Mouse (Mus musculus) lung, postnatal 0 days (tissue): ENCODE measurements around the gene Chrna7.
A peak's percentile ranks its signal among the peaks of the same experiment; 100 is the strongest.

ENCODE experiments used
- CTCF ChIP-seq: IDR thresholded peaks from 2 replicates; pipeline ENCODE4 v1.5.1; 2016; ENCODE audit warnings: antibody characterized with exemption, mild to moderate bottlenecking
- EP300 ChIP-seq: IDR thresholded peaks from 2 replicates; pipeline ENCODE4 v1.6.1; 2016; ENCODE audit warnings: antibody characterized with exemption, mild to moderate bottlenecking, control low read depth

DNA sequence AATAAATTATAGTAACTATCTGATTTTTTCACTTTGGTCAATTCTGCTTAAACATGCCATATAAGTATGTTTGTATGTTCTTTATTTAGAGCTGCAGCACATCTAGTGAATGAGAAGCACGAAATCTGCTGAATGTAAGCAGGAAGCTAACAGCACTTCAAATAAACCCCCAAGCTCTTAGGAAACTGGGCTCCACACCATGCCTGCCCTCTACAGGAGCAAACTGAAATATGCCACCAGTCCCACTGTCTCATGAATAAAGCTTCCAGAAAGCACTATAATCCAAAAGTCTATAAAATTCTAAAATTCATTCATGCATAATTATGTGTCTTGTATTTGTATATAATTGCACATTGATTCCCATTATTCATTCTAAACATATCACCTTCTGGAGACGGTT lies 5.2 kb downstream of the Chrna7 start:
- peak; percentile 19; the same call in 1 of the 2 replicates for TF ChIP-seq CTCF
- TF ChIP-seq EP300 = no peak
